Mouse (Mus musculus): ENCODE data around the gene Emsy. TPM values are rescaled to one million over a fixed set of nuclear protein-coding genes. Genes with fewer than 3 reads are reported as not detected.

Emsy gene
- total and polyA plus RNA-seq, 3 experiments: 3.6 to 201 (median 57.2) TPM

GRCm38 (mm10) chr7:98685895-98686294 lies 29.3 kb upstream of the Emsy start:
- TF ChIP-seq POLR2AphosphoS5 (IDR thresholded peaks at IDR 0.05; ENCODE audit: insufficient replicate concordance, low read depth, low read length) (no peak), GATA2 (IDR thresholded peaks at IDR 0.05; ENCODE audit: borderline replicate concordance, low read depth, low read length) (no peak), CTCF (IDR thresholded peaks at IDR 0.05; ENCODE audit: low read depth, low read length) (no peak), GATA1 (IDR thresholded peaks at IDR 0.05; ENCODE audit: borderline replicate concordance, low read length) (no peak), TAL1 (conservative IDR thresholded peaks at IDR 0.05; ENCODE audit: low read depth, low read length) (no peak)
- H3K36me3 ChIP-seq (replicated peaks): no peaks in the 10 kb centered on the region
- peaks cover 29% of the 10 kb centered on the region for H3K27me3 ChIP-seq (ENCODE audit: insufficient read depth, low read length)
- ATAC-seq (ENCODE audit: extremely low read depth, insufficient number of reproducible peaks, low FRiP score, poor library complexity, severe bottlenecking) (no peak), DNase-seq (ENCODE audit: low spot score) (no peak)
- H3K4me3 ChIP-seq (ENCODE audit: low read depth, low read length): no peak overlapping the region
- H3K4me1 ChIP-seq (ENCODE audit: insufficient read depth, low read depth, low read length): peaks cover 2% of the 10 kb centered on the region; the same call in 1 of the 2 replicates
- H3K9me3 ChIP-seq (replicated peaks): no peaks in the 10 kb centered on the region; the same call in 1 of the 2 replicates

- no peak overlapping the region for H3K4me3 ChIP-seq (ENCODE audit: low read depth, low read length)
- no peaks in the 10 kb centered on the region; the same call in 1 of the 2 replicates for H3K9me3 ChIP-seq (replicated peaks)
- H3K4me1 ChIP-seq (ENCODE audit: insufficient read depth, low read depth, low read length): peaks cover 4% of the 10 kb centered on the region; the same call in 1 of the 2 replicates
- DNase-seq (ENCODE audit: low spot score) (no peak), ATAC-seq (ENCODE audit: extremely low read depth, insufficient number of reproducible peaks, low FRiP score, poor library complexity, severe bottlenecking) (no peak)
- H3K36me3 ChIP-seq (replicated peaks): no peaks in the 10 kb centered on the region
- peaks cover 51% of the 10 kb centered on the region for H3K27me3 ChIP-seq (ENCODE audit: insufficient read depth, low read length)
- TF ChIP-seq POLR2AphosphoS5 (IDR thresholded peaks at IDR 0.05; ENCODE audit: insufficient replicate concordance, low read depth, low read length) (no peak), TAL1 (conservative IDR thresholded peaks at IDR 0.05; ENCODE audit: low read depth, low read length) (no peak), GATA2 (IDR thresholded peaks at IDR 0.05; ENCODE audit: borderline replicate concordance, low read depth, low read length) (no peak), CTCF (IDR thresholded peaks at IDR 0.05; ENCODE audit: low read depth, low read length) (no peak), GATA1 (IDR thresholded peaks at IDR 0.05; ENCODE audit: borderline replicate concordance, low read length) (no peak)
These were observed 26.2 kb upstream of the Emsy start for GRCm38 (mm10) chr7:98682821-98683220.

- Histone ChIP-seq H3K4me3 (ENCODE audit: low read depth, low read length) (no peak overlapping the region), H3K9me3 (replicated peaks) (peaks cover 1% of the 10 kb centered on the region; the same call in 1 of the 2 replicates), H3K4me1 (ENCODE audit: insufficient read depth, low read depth, low read length) (peaks cover 12% of the 10 kb centered on the region), H3K27me3 (ENCODE audit: insufficient read depth, low read length) (peaks cover 45% of the 10 kb centered on the region), H3K36me3 (replicated peaks) (no peaks in the 10 kb centered on the region)
- TF ChIP-seq POLR2AphosphoS5 (IDR thresholded peaks at IDR 0.05; ENCODE audit: insufficient replicate concordance, low read depth, low read length) (no peak), CTCF (IDR thresholded peaks at IDR 0.05; ENCODE audit: low read depth, low read length) (no peak), GATA2 (IDR thresholded peaks at IDR 0.05; ENCODE audit: borderline replicate concordance, low read depth, low read length) (no peak), GATA1 (IDR thresholded peaks at IDR 0.05; ENCODE audit: borderline replicate concordance, low read length) (no peak), TAL1 (conservative IDR thresholded peaks at IDR 0.05; ENCODE audit: low read depth, low read length) (no peak)
- no peak for ATAC-seq (ENCODE audit: extremely low read depth, insufficient number of reproducible peaks, low FRiP score, poor library complexity, severe bottlenecking)
- no peak for DNase-seq (ENCODE audit: low spot score)
These were observed 24.1 kb upstream of the Emsy start for GRCm38 (mm10) chr7:98680691-98681090.

- DNase-seq (ENCODE audit: low spot score): no peak
- no peaks in the 10 kb centered on the region for H3K36me3 ChIP-seq (replicated peaks)
- peaks cover 31% of the 10 kb centered on the region for H3K4me1 ChIP-seq (ENCODE audit: insufficient read depth, low read depth, low read length)
- TF ChIP-seq TAL1 (conservative IDR thresholded peaks at IDR 0.05; ENCODE audit: low read depth, low read length) (no peak), CTCF (IDR thresholded peaks at IDR 0.05; ENCODE audit: low read depth, low read length) (no peak), GATA2 (IDR thresholded peaks at IDR 0.05; ENCODE audit: borderline replicate concordance, low read depth, low read length) (no peak), GATA1 (IDR thresholded peaks at IDR 0.05; ENCODE audit: borderline replicate concordance, low read length) (no peak), POLR2AphosphoS5 (IDR thresholded peaks at IDR 0.05; ENCODE audit: insufficient replicate concordance, low read depth, low read length) (no peak)
- ATAC-seq (ENCODE audit: extremely low read depth, insufficient number of reproducible peaks, low FRiP score, poor library complexity, severe bottlenecking): no peak
- H3K4me3 ChIP-seq (ENCODE audit: low read depth, low read length): no peak overlapping the region
- H3K9me3 ChIP-seq (replicated peaks): peaks cover 2% of the 10 kb centered on the region
- H3K27me3 ChIP-seq (ENCODE audit: insufficient read depth, low read length): peaks cover 33% of the 10 kb centered on the region
These were observed 21.9 kb upstream of the Emsy start for GRCm38 (mm10) chr7:98678441-98678840.

GRCm38 (mm10) chr7:98677511-98677910 lies 20.9 kb upstream of the Emsy start:
- DNase-seq (ENCODE audit: low spot score): no peak
- H3K27me3 ChIP-seq (ENCODE audit: insufficient read depth, low read length): peaks cover 30% of the 10 kb centered on the region
- TF ChIP-seq GATA1 (IDR thresholded peaks at IDR 0.05; ENCODE audit: borderline replicate concordance, low read length) (no peak), POLR2AphosphoS5 (IDR thresholded peaks at IDR 0.05; ENCODE audit: insufficient replicate concordance, low read depth, low read length) (no peak), CTCF (IDR thresholded peaks at IDR 0.05; ENCODE audit: low read depth, low read length) (no peak), GATA2 (IDR thresholded peaks at IDR 0.05; ENCODE audit: borderline replicate concordance, low read depth, low read length) (no peak), TAL1 (conservative IDR thresholded peaks at IDR 0.05; ENCODE audit: low read depth, low read length) (no peak)

GRCm38 (mm10) chr7:98674344-98674743 lies 17.8 kb upstream of the Emsy start:
- Histone ChIP-seq H3K27me3 (ENCODE audit: insufficient read depth, low read length) (peaks cover 14% of the 10 kb centered on the region), H3K36me3 (replicated peaks) (no peaks in the 10 kb centered on the region), H3K4me1 (ENCODE audit: insufficient read depth, low read depth, low read length) (peaks cover 59% of the 10 kb centered on the region), H3K9me3 (replicated peaks) (peaks cover 2% of the 10 kb centered on the region), H3K4me3 (ENCODE audit: low read depth, low read length) (no peak overlapping the region)
- TF ChIP-seq TAL1 (conservative IDR thresholded peaks at IDR 0.05; ENCODE audit: low read depth, low read length) (peak; percentile 89), POLR2AphosphoS5 (IDR thresholded peaks at IDR 0.05; ENCODE audit: insufficient replicate concordance, low read depth, low read length) (no peak), CTCF (IDR thresholded peaks at IDR 0.05; ENCODE audit: low read depth, low read length) (no peak), GATA2 (IDR thresholded peaks at IDR 0.05; ENCODE audit: borderline replicate concordance, low read depth, low read length) (no peak; the same call in 1 of the 2 replicates), GATA1 (IDR thresholded peaks at IDR 0.05; ENCODE audit: borderline replicate concordance, low read length) (no peak)
- ATAC-seq (ENCODE audit: extremely low read depth, insufficient number of reproducible peaks, low FRiP score, poor library complexity, severe bottlenecking) (peak; percentile 88), DNase-seq (ENCODE audit: low spot score) (peak; percentile 21)

More at GRCm38 (mm10) chr7:98677511-98677910, 20.9 kb upstream of the Emsy start:
- Histone ChIP-seq H3K4me3 (ENCODE audit: low read depth, low read length) (no peak overlapping the region), H3K4me1 (ENCODE audit: insufficient read depth, low read depth, low read length) (peaks cover 40% of the 10 kb centered on the region), H3K36me3 (replicated peaks) (no peaks in the 10 kb centered on the region), H3K9me3 (replicated peaks) (peaks cover 2% of the 10 kb centered on the region; the same call in 1 of the 2 replicates)
- no peak for ATAC-seq (ENCODE audit: extremely low read depth, insufficient number of reproducible peaks, low FRiP score, poor library complexity, severe bottlenecking)

Data from G1E (cell line).